Mouse (Mus musculus) heart, adult 2 months (tissue): ENCODE results near the gene Lrg1.

ENCODE experiments used
- CTCF ChIP-seq: fragments of 200-600 bp; IDR thresholded peaks from 2 replicates; pipeline ENCODE4 v1.8.1; 2022; ENCODE audit warnings: antibody characterized with exemption, mild to moderate bottlenecking, moderate library complexity
- POLR2A ChIP-seq: fragments of 200-500 bp; IDR thresholded peaks from 2 replicates; pipeline ENCODE4 v1.6.1; 2011; ENCODE audit warnings: mild to moderate bottlenecking, low read depth, low read length, control low read depth; ENCODE audit not compliant: insufficient read depth

GRCm38 (mm10) chr17:56098711-56099572, 22.9 kb downstream of the Lrg1 start:
- peak; percentile 35 for TF ChIP-seq CTCF
- TF ChIP-seq POLR2A = no peak
